Mouse (Mus musculus): ENCODE results near the gene Dnajc16. TPM values are rescaled to one million over a fixed set of nuclear protein-coding genes. Genes with fewer than 3 reads are reported as not detected.

Dnajc16 gene
- polyA plus RNA-seq, 1 experiment, result 12.8 TPM

DNA sequence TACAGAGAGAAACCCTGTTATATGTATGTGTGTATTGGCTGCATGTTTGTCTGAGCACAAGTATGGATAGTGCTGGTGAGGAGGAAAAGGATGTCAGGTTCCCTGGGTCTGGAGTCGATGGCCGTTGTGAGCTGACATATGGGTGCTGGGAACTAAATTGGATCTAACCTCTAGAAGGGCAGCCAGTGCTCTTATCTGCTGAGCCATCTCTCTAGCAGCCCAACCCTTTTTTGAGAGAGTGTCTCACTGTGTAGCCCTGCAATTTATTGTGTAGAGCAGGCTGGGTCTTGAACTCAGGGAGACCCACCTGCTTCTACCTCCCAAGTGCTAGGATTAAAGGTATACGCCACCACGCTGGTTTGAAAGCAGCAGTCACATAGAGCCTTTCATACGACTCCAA is 65.5 kb downstream of the Dnajc16 start:
- DNase-seq (ENCODE audit: low spot score), result no peak

DNA sequence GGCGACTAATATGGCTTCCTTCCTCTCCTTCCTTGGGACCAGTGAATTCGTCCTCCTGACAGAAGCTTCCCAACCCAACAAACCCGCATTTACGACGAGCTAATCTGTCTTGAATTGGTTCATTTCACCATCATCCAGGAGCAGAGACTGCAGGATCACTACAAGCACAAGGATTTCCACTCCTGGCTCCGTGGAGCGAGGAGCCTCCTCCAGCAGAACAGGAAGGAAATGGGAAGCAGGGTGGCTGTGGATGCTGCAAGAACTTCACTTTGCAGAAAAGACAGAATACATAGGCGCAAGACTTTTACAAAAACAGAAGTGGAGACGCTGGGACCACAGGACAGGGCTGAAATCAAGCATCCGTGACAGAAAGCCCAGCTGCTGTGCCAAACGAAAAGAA is 66.1 kb downstream of the Dnajc16 start:
- DNase-seq (ENCODE audit: low spot score), result no peak

DNA sequence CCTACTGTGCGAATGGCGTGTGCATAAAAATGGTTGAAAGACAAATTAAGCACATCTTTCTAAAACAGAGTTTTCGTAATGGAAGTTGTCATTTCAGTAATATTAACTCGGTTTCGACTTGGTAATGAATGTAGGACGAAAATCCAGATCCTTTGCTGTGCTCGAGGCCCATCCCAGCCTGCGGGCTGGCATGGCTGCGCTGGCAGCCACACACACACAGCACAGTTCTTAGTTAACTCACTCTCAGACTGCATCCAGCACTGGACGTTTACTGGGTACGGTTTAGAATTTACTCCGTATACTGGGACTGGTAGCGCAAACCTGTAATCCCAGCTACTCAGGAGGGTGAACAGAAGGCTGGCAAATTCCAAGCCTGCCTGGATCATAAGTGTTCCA is 67.1 kb downstream of the Dnajc16 start:
- no peak for DNase-seq (ENCODE audit: low spot score)

DNA sequence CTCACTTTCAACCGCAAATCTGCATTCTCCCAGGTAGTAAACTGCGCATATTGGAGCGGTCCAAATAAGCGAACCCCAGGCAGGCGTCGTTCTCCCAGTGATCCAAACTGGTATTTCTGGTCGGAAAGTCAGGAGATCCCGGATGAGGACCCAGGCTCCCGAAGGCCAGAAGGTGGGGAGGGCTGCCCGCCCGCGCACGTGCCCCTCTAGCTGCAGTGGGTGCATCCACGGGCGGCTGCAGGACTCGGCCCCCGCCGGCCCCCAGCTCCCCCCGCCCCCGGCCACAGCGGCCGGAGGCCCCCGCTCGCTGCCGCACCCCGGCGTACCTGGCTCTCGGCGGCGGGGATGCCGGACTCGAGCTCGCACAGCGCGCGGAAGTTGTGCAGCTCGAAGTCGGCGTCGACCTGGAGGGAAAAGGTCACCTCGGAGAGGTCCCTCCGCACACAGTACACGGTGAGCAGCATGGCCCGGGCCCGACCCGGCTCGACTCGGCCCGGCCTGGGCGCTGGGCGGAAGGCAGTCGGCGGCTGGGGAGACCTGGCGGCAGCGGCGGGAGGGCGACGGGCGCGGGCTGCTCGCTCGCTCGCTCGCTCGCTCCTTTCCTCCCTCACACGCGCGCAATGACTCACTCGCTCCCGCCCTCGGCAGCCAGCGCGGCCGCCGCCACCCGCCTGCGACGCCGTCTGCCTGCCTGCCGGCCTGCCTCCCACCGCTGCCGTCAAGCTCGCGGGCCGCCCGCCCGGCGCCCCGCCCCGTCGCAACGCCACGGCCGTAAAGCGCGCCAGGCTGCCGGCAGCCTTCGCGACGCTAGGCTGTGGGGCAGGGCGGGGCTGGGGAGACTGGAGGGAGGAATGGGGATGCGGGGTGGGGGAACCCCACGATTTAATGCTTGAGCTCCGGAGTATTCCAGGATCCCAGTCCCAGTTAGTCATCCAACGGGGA is 67.7 kb downstream of the Dnajc16 start, which contains the start of gene Ddi2:
Ddi2 (minus strand) TSS at position 689 of the 942 bp plus-strand sequence.
- peak; percentile 82 for DNase-seq (ENCODE audit: low spot score)

DNA sequence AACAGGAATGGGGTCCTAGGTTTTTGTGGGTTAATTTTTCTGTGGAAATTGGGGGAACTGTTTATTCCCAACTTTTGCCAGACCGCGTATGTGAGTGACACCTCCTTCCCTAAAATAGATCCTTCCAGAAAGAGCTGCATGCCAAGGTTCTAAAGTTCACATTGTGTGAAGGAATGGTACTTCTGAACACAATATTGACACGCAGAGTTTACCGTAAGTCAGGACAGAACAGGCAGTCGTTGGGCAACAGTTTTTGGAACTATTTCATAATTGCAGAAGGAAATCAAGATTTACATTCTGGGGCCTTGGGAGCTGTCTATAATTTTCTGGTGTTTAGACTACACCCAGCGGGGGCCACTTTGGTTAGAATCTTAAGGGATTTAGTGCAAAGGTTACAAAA is 68.8 kb downstream of the Dnajc16 start:
- DNase-seq (ENCODE audit: low spot score), result no peak

DNA sequence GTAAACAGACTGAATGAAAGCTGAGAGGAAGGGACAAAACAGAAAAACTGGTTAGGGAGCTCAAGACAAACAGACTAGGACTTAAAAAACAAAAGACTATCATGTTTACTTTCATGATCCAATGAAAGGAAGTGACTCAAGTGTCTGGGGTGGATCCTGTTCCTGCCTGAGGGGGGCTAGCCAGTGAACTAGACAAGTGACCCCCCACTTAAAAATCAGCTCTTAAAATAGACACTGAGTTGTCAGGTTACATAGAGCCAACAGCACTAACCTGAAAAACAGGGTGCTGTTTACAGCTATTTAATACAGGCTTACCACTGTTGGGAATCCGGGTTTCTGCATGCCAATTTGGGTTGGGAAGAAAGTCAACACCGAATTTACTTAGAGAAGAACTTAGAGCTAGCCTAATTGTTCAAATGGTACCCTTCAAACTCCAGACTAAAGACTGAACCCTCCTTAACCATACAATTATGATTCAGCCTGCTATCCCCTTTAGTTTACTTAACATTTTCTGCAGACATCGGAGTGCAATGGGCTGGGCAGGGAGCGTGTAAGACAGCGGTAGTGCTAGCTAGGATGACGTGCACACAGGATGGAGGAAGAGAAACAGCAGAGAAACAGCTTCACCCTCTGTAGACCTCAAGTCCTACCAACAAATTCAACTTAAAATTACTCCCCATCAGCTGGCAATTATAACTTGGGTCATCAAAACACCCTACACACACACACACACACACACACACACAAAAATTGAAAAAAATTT is 69.8 kb downstream of the Dnajc16 start:
- no peak for DNase-seq (ENCODE audit: low spot score)

DNA sequence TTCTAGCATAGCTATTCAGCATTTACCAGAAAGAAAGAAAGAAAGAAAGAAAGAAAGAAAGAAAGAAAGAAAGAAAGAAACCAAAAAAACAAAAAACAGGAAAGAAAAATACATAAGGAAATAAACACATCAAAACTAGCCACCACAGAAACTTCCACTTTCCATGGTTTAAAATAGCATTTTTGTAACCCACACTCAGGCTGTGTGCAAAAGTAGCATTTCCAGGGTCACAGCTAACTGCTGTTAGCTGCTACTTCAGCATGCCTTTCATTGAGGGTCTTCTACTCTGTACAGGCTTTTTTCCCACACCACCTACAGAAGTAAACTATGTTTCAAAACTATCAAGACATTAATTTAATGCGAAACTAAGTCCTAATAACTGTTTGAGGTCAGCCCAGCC is 71.4 kb downstream of the Dnajc16 start:
- DNase-seq (ENCODE audit: low spot score), result no peak

DNA sequence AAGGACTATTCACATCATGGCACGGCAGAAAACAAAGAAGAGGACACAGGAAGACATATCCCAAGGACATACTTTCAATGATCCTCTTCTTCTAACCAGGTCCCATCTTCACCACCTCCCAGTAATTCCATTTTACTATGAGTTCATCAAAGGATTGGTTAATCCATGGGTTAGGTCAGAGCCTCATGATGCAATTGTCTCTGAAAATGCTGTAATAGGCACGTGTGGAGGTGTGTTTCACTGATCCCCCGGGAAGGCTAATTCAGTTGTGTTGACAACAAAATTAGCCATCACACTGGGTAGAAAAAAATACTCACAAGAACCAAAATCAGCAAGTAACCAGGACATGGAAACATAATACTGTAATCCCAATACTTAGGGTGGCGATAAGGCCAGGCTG is 73.1 kb downstream of the Dnajc16 start:
- DNase-seq (ENCODE audit: low spot score), result no peak

DNA sequence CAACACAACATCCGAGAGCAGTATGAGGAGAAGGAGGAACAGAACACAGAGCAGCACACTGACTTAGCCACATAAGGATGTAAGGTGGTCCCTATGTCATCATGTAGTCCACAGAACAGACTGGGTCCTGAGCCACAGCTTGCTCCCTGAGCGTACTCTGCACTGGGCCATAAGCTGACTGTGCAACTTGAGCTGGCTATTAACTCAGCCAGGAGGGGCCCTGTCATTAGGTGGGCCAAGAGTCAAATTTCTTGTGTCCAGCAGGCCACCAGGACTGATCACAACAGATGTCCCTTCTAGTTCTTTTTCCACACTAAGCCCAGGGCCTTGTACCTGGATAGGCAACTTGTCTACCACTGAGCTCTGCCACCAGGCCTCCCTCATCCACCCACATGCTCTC is 75.7 kb downstream of the Dnajc16 start:
- DNase-seq (ENCODE audit: low spot score), result no peak

DNA sequence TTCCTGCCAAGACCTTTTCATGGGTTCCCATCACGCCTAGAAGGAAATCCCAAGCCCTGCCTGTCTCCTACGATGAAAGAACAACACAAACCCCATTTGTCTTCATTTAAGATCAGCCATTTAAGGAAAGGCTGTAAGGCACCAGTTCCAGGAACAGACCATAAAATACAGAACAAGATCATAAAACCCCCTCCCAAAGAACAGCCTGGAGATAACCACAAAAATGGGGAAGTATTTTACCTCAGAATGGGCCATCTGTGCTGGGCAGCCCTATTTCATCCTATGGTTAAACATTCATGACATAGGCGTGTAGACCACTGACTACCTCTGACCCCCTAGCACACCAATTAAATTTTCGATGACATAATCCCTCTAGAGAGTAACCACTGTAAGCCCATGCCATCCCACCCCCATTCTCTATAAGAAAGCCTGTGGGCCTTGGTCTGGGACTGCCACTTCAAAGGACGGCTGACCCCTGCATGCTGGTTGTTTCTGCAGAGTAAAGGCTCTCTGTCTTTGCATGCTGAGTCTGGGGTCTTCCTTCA is 77.1 kb downstream of the Dnajc16 start:
- DNase-seq (ENCODE audit: low spot score), result no peak

DNA sequence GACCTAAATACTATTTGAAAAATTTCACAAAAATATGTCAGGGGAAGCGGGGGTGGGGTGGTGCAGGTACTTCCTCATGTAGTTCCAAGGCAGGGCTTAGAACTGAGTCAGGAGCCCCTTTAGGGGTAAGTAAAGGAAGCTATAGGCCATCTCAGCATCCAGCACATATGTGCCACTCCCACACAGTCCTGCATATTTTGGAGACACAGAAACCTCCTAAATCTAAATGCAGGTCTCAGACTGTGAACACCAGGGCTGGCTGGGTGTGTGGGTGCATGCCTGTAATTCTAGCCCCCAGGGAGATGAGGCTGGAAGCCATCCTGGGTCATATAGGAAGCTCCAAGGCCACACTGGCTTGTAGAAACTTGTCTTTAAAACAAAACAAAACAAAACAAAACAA is 79.5 kb downstream of the Dnajc16 start:
- no peak for DNase-seq (ENCODE audit: low spot score)

Other genes with a start within 250 kb of the Dnajc16 start
- 95.1 and 129 TPM in 2 replicates for gene Fblim1, start 184.8 kb downstream of the Dnajc16 start, polyA plus RNA-seq (2012; rRNA removed)
- 0.87 and 0.94 TPM in 2 replicates for gene Tmem82, start 172.3 kb downstream of the Dnajc16 start, polyA plus RNA-seq (2012; rRNA removed)
- 0.10 and 0.14 TPM in 2 replicates for gene Slc25a34, start 167.1 kb downstream of the Dnajc16 start, polyA plus RNA-seq (2012; rRNA removed)
- 31.5 and 32.0 TPM in 2 replicates for gene Plekhm2, start 126.0 kb downstream of the Dnajc16 start, polyA plus RNA-seq (2012; rRNA removed)
- 14.4 and 17.2 TPM in 2 replicates for gene Rsc1a1, start 105.3 kb downstream of the Dnajc16 start, polyA plus RNA-seq (2012; rRNA removed)
- gene Ddi2, start 67.5 kb downstream of the Dnajc16 start, polyA plus RNA-seq (2012; rRNA removed), result 38.9 and 40.9 TPM in 2 replicates
- not detected in 2 replicates for gene Agmat, start 44.3 kb downstream of the Dnajc16 start, polyA plus RNA-seq (2012; rRNA removed)
- gene Casp9, start 2.7 kb upstream of the Dnajc16 start, polyA plus RNA-seq (2012; rRNA removed), result 15.7 and 16.9 TPM in 2 replicates
- 0.29 and 1.3 TPM in 2 replicates for gene Cela2a, start 35.2 kb upstream of the Dnajc16 start, polyA plus RNA-seq (2012; rRNA removed)
- gene Ctrc, start 55.4 kb upstream of the Dnajc16 start, polyA plus RNA-seq (2012; rRNA removed), result not detected in 2 replicates
- gene Efhd2, start 84.0 kb upstream of the Dnajc16 start, polyA plus RNA-seq (2012; rRNA removed), result 79.2 and 95.6 TPM in 2 replicates
- gene Fhad1, start 224.2 kb upstream of the Dnajc16 start, polyA plus RNA-seq (2012; rRNA removed), result 0.95 and 1.3 TPM in 2 replicates

Data from urinary bladder, adult 2 months (tissue).